Mouse (Mus musculus): Measurements from ENCODE around the gene Rps6kc1.

GRCm38 (mm10) chr1:190729516-190730088, 182.0 kb downstream of the Rps6kc1 start:
- TF ChIP-seq POLR2A (IDR thresholded peaks at IDR 0.05; ENCODE audit: low read depth, low read length): no peak
- TF ChIP-seq CTCF (IDR thresholded peaks at IDR 0.05; ENCODE audit: borderline replicate concordance, insufficient read depth, low read length): no peak

All from embryonic fibroblast, embryonic 13.5 days (primary cell).